In the genomic region with DNA sequence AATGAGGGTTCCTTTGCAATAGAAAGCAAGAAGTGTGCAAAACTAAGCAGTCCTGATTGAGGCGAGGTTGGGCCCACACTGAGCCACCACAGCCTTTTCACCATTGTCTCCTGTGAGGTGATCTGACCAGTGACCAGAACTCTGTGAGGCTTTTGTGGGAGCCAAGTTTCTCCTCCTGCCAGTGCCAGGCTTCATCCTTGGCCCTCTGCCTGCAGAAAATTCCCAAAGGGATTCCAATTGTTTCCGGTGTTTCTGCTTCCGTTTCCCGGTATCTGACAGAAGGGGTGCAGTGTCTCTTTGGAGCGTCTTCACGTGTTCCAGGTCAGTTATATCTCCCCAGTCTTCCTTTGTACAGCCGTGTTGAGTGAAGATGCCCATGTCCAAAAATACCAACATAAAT, we compare ENCODE assay signal across 39 mouse cellular contexts. TPM values are rescaled to one million over a fixed set of nuclear protein-coding genes. Genes with fewer than 3 reads are reported as not detected.
A peak's percentile ranks its signal among the peaks of the same experiment; 100 is the strongest.
DNase-seq lines count a peak whose midpoint lies in the region; ATAC-seq and TF ChIP-seq lines count a peak whose summit lies in the region.
"Had no signal": no experiment of that assay in that cellular context is flagged by ENCODE, and none has a peak within 500 bp of the region (broad histone marks: within the 10 kb centered on the region; RNA-seq: fewer than 3 reads in every experiment).

No protein-coding gene starts in this region.

- H3K27ac ChIP-seq in liver, adult 2 months (replicated peaks; ENCODE audit: insufficient read depth, low read depth, low read length): no peak overlapping the region
- no peak overlapping the region for H3K27ac ChIP-seq in liver, postnatal 0 days (ENCODE audit: low read depth)
- H3K27ac ChIP-seq: embryonic facial prominence, embryonic 10.5 days; embryonic facial prominence, embryonic 15.5 days; forebrain, embryonic 12.5 days; heart, embryonic 13.5 days; hindbrain, embryonic 14.5 days; left cerebral cortex, adult 2 months; limb, embryonic 13.5 days; liver, embryonic 12.5 days; macrophage; neural tube, embryonic 15.5 days had no signal

- H3K4me3 ChIP-seq in liver, adult 2 months (ENCODE audit: insufficient read depth, low read depth, low read length): no peak overlapping the region
- H3K4me3 ChIP-seq in liver, postnatal 0 days (ENCODE audit: low read depth, low read length): no peak overlapping the region
- H3K4me3 ChIP-seq: embryonic facial prominence, embryonic 10.5 days; embryonic facial prominence, embryonic 15.5 days; forebrain, embryonic 12.5 days; heart, embryonic 13.5 days; left cerebral cortex, adult 2 months; limb, embryonic 13.5 days; liver, embryonic 12.5 days; neural tube, embryonic 15.5 days had no signal

- TF ChIP-seq CTCF in liver, adult 2 months (IDR thresholded peaks at IDR 0.05; ENCODE audit: low read depth, low read length): no peak
- TF ChIP-seq CTCF in liver, postnatal 0 days (IDR thresholded peaks at IDR 0.05; ENCODE audit: low read depth): no peak

- H3K79me2 ChIP-seq in liver, adult 2 months (ENCODE audit: control insufficient read depth, insufficient read depth, low read length): no peaks in the 10 kb centered on the region

- H3K4me2 ChIP-seq in liver, postnatal 0 days (ENCODE audit: low read depth, low read length): no peak overlapping the region
- H3K4me2 ChIP-seq: embryonic facial prominence, embryonic 15.5 days; forebrain, embryonic 12.5 days; heart, embryonic 13.5 days; hindbrain, embryonic 14.5 days; limb, embryonic 13.5 days; liver, embryonic 12.5 days; neural tube, embryonic 15.5 days had no signal

- WGBS in liver, adult 2 months: 71% methylated on average over 7 of the region's 7 CpGs
- WGBS in liver, postnatal 0 days (ENCODE audit: insufficient replicate concordance): 81% methylated on average over 7 of the region's 7 CpGs

- peaks cover 5% of the 10 kb centered on the region; the same call in 1 of the 2 replicates for H3K4me1 ChIP-seq in liver, adult 2 months (ENCODE audit: control insufficient read depth, insufficient read depth, low read length)
- H3K4me1 ChIP-seq in liver, postnatal 0 days (ENCODE audit: insufficient read depth): no peaks in the 10 kb centered on the region
- H3K4me1 ChIP-seq: embryonic facial prominence, embryonic 10.5 days; embryonic facial prominence, embryonic 15.5 days; forebrain, embryonic 12.5 days; heart, embryonic 13.5 days; limb, embryonic 13.5 days; liver, embryonic 12.5 days; neural tube, embryonic 15.5 days had no signal

- no peak overlapping the region for H3K9ac ChIP-seq in liver, adult 2 months (ENCODE audit: low read depth, low read length)
- H3K9ac ChIP-seq in liver, postnatal 0 days (replicated peaks): no peak overlapping the region
- H3K9ac ChIP-seq: embryonic facial prominence, embryonic 15.5 days; forebrain, embryonic 12.5 days; heart, embryonic 13.5 days; hindbrain, embryonic 14.5 days; limb, embryonic 13.5 days; liver, embryonic 12.5 days; neural tube, embryonic 15.5 days had no signal

- H3K9me3 ChIP-seq in liver, postnatal 0 days (ENCODE audit: low read length): no peaks in the 10 kb centered on the region
- H3K9me3 ChIP-seq: embryonic facial prominence, embryonic 15.5 days; forebrain, embryonic 12.5 days; heart, embryonic 13.5 days; limb, embryonic 13.5 days; liver, embryonic 12.5 days; neural tube, embryonic 15.5 days had no signal

- no peaks in the 10 kb centered on the region for H3K36me3 ChIP-seq in liver, adult 2 months (ENCODE audit: control insufficient read depth, insufficient read depth, low read length)
- H3K36me3 ChIP-seq in liver, postnatal 0 days (replicated peaks; ENCODE audit: insufficient read depth, low read length): no peaks in the 10 kb centered on the region
- H3K36me3 ChIP-seq: embryonic facial prominence, embryonic 10.5 days; embryonic facial prominence, embryonic 15.5 days; forebrain, embryonic 12.5 days; heart, embryonic 13.5 days; limb, embryonic 13.5 days; liver, embryonic 12.5 days; neural tube, embryonic 15.5 days had no signal

- TF ChIP-seq POLR2A in liver, adult 2 months (IDR thresholded peaks at IDR 0.05; ENCODE audit: extremely low read depth, insufficient read depth, low read length): no peak

- no peaks in the 10 kb centered on the region for H3K27me3 ChIP-seq in liver, adult 2 months (ENCODE audit: control insufficient read depth, insufficient read depth, low read length)
- H3K27me3 ChIP-seq in liver, postnatal 0 days (ENCODE audit: insufficient read depth, low read length): no peaks in the 10 kb centered on the region
- H3K27me3 ChIP-seq: CH12.LX; embryonic facial prominence, embryonic 15.5 days; forebrain, embryonic 12.5 days; heart, embryonic 13.5 days; limb, embryonic 13.5 days; liver, embryonic 12.5 days; neural tube, embryonic 15.5 days had no signal

- no peak for TF ChIP-seq EP300 in liver, postnatal 0 days (IDR thresholded peaks at IDR 0.05; ENCODE audit: low read depth)

- peak; percentile 48 for DNase-seq in cerebellum, adult 11 months
- peak; percentile 25 for DNase-seq in liver, adult 2 months (ENCODE audit: extremely low read depth, low read depth, low spot score)
- no peak for DNase-seq in liver, postnatal 0 days
- peak; percentile 63 to 73 for DNase-seq in cerebellum, postnatal 14 days
- DNase-seq in right cerebral cortex, postnatal 25 days: no peak
- no peak for DNase-seq in spleen, adult 12 weeks (ENCODE audit: low spot score)
- DNase-seq: adrenal gland, postnatal 14 days; gastrocnemius, postnatal 10 days; kidney, adult 11 months; lung, adult 18-20 months; midbrain, embryonic 14.5 days; right cerebral cortex, postnatal 14 days; spleen, adult 18-20 months; thymus, postnatal 14 days had no signal

- ATAC-seq in cerebellum, adult (ENCODE audit: insufficient number of reproducible peaks, low FRiP score, low TSS enrichment): no peak
- no peak for ATAC-seq in liver, postnatal 0 days
- ATAC-seq: liver, embryonic 12.5 days; lung, postnatal 0 days had no signal

RNA-seq across cellular contexts. Expression of gene 1700001J03Rik, which starts 3.6 kb away (rescaled TPM):
- total RNA-seq in liver, adult 2 months (2014; rRNA removed): 0.28 TPM in 1 of 2 replicates, not detected in the other
- not detected in 2 replicates for polyA plus RNA-seq in liver, adult 2 months (2012; rRNA removed)
- polyA plus RNA-seq in liver, postnatal 0 days (2015; fragmentation: Nextera tagmentation; extraction: Ambion mirVana): not detected in 2 replicates
- total RNA-seq: CH12.LX; common myeloid progenitor, adult 5-6 weeks; ES-E14; hematopoietic stem cell, adult 5-6 weeks had no signal
- polyA plus RNA-seq: C2C12; embryonic facial prominence, embryonic 10.5 days; embryonic facial prominence, embryonic 15.5 days; forebrain, embryonic 12.5 days; heart, embryonic 13.5 days; limb, embryonic 13.5 days; liver, embryonic 12.5 days; midbrain, embryonic 14.5 days; neural tube, embryonic 15.5 days; stomach, embryonic 16.5 days had no signal

RNA-seq across cellular contexts. Expression of gene Gm6309, which starts 18.2 kb away (rescaled TPM):
- not detected in 2 replicates for total RNA-seq in liver, adult 2 months (2014; rRNA removed)
- polyA plus RNA-seq in liver, adult 2 months (2012; rRNA removed): not detected in 2 replicates
- not detected in 2 replicates for polyA plus RNA-seq in liver, postnatal 0 days (2015; fragmentation: Nextera tagmentation; extraction: Ambion mirVana)
- total RNA-seq: adrenal gland, postnatal 14 days; CH12.LX; common myeloid progenitor, adult 5-6 weeks; ES-E14; gastrocnemius, postnatal 10 days; heart, adult 8-10 months; heart, postnatal 10 days; hematopoietic stem cell, adult 5-6 weeks; layer of hippocampus, adult 18-20 months; layer of hippocampus, postnatal 10 days; left cerebral cortex, adult 2 months; left cerebral cortex, postnatal 25 days had no signal
- polyA plus RNA-seq: C2C12; embryonic facial prominence, embryonic 10.5 days; embryonic facial prominence, embryonic 15.5 days; forebrain, embryonic 12.5 days; gonadal fat pad, adult 2 months; heart, embryonic 13.5 days; hindbrain, embryonic 14.5 days; limb, embryonic 13.5 days; liver, embryonic 12.5 days; lung, postnatal 0 days; macrophage; midbrain, embryonic 14.5 days; neural tube, embryonic 15.5 days; stomach, embryonic 16.5 days; urinary bladder, adult 2 months had no signal

RNA-seq across cellular contexts. Expression of gene Gm5565, which starts 28.4 kb away (rescaled TPM):
- total RNA-seq in liver, adult 2 months (2014; rRNA removed): not detected in 2 replicates
- polyA plus RNA-seq in liver, adult 2 months (2012; rRNA removed): not detected in 2 replicates
- not detected in 2 replicates for polyA plus RNA-seq in liver, postnatal 0 days (2015; fragmentation: Nextera tagmentation; extraction: Ambion mirVana)
- total RNA-seq: adrenal gland, postnatal 14 days; CH12.LX; common myeloid progenitor, adult 5-6 weeks; ES-E14; gastrocnemius, postnatal 10 days; heart, adult 8-10 months; heart, postnatal 10 days; hematopoietic stem cell, adult 5-6 weeks; layer of hippocampus, adult 18-20 months; layer of hippocampus, postnatal 10 days; left cerebral cortex, adult 2 months; left cerebral cortex, postnatal 25 days had no signal
- polyA plus RNA-seq: C2C12; embryonic facial prominence, embryonic 10.5 days; embryonic facial prominence, embryonic 15.5 days; forebrain, embryonic 12.5 days; gonadal fat pad, adult 2 months; heart, embryonic 13.5 days; hindbrain, embryonic 14.5 days; limb, embryonic 13.5 days; liver, embryonic 12.5 days; lung, postnatal 0 days; macrophage; midbrain, embryonic 14.5 days; neural tube, embryonic 15.5 days; stomach, embryonic 16.5 days; urinary bladder, adult 2 months had no signal

RNA-seq across cellular contexts. Expression of gene Rnf6, which starts 32.6 kb away (rescaled TPM):
- total RNA-seq in liver, adult 2 months (2014; rRNA removed): 28.4 and 29.4 TPM in 2 replicates
- polyA plus RNA-seq in liver, adult 2 months (2012; rRNA removed): 12.5 and 14.0 TPM in 2 replicates
- 21.4 and 21.9 TPM in 2 replicates for polyA plus RNA-seq in liver, postnatal 0 days (2015; fragmentation: Nextera tagmentation; extraction: Ambion mirVana)

RNA-seq across cellular contexts. Expression of gene Cdk8, which starts 42.3 kb away (rescaled TPM):
- 27.8 and 32.5 TPM in 2 replicates for total RNA-seq in liver, adult 2 months (2014; rRNA removed)
- 19.3 and 25.2 TPM in 2 replicates for polyA plus RNA-seq in liver, adult 2 months (2012; rRNA removed)
- polyA plus RNA-seq in liver, postnatal 0 days (2015; fragmentation: Nextera tagmentation; extraction: Ambion mirVana): 11.4 and 12.0 TPM in 2 replicates

Comparison
In these comparisons a context has a peak if more than half of its experiments do, and no peak if none do; other contexts are left out.
1. DNase-seq: peak in cerebellum, adult 11 months (single experiment), liver, adult 2 months (single experiment) and cerebellum, postnatal 14 days (2 of 2); none in liver, postnatal 0 days (single experiment), right cerebral cortex, postnatal 25 days (single experiment) and spleen, adult 12 weeks (single experiment).